Mouse (Mus musculus) MEL (cell line): ENCODE data around the gene Rps6kc1. TPM values are rescaled to one million over a fixed set of nuclear protein-coding genes. Genes with fewer than 3 reads are reported as not detected.

Source experiments
- DNase-seq: peaks from one replicate; pipeline ENCODE4 v3.0.0; 2011; ENCODE audit warnings: low read depth, low spot score
- H3K27ac ChIP-seq: 2 replicates; pipeline ENCODE4 v1.5.1; 2012; ENCODE audit warnings: low read depth, mild to moderate bottlenecking, control low read depth, low read length, moderate library complexity; ENCODE audit not compliant: control insufficient read depth
- H3K27me3 ChIP-seq, 2 experiments: fragments of 150-350 bp in 1 of 2; sonication (generic) in 1 of 2; 2 replicates each; pipeline ENCODE4 v1.6.1; 2012; ENCODE audit warnings: low read length in 2 of 2, mild to moderate bottlenecking in 2 of 2, improper control_type of control experiment in 1 of 2, moderate library complexity in 1 of 2; ENCODE audit not compliant: insufficient read depth in 2 of 2, control insufficient read depth in 1 of 2
- H3K36me3 ChIP-seq, 2 experiments: 2 replicates each; pipeline ENCODE4 v1.6.1; 2012 to 2014; ENCODE audit warnings: low read length in 2 of 2, improper control_type of control experiment in 1 of 2, inconsistent platforms in 1 of 2, mild to moderate bottlenecking in 1 of 2; ENCODE audit not compliant: insufficient read depth in 2 of 2, control insufficient read depth in 1 of 2
- H3K4me1 ChIP-seq, 2 experiments: fragments of 150-350 bp in 1 of 2; sonication (generic) in 1 of 2; 2 replicates each; pipeline ENCODE4 v1.6.1; 2012; ENCODE audit warnings: low read length in 2 of 2, improper control_type of control experiment in 1 of 2, mild to moderate bottlenecking in 1 of 2; ENCODE audit not compliant: insufficient read depth in 2 of 2, control insufficient read depth in 1 of 2
- H3K4me3 ChIP-seq, 2 experiments: fragments of 150-350 bp in 1 of 2; sonication (generic) in 1 of 2; 2 replicates each; pipeline ENCODE4 v1.5.1; 2012; ENCODE audit warnings: low read depth in 2 of 2, low read length in 2 of 2, mild to moderate bottlenecking in 2 of 2, moderate library complexity in 2 of 2, control low read depth in 1 of 2, improper control_type of control experiment in 1 of 2; ENCODE audit not compliant: control insufficient read depth in 1 of 2, insufficient read depth in 1 of 2
- H3K79me2 ChIP-seq: 2 replicates; pipeline ENCODE4 v1.6.1; 2012; ENCODE audit warnings: mild to moderate bottlenecking, low read length, moderate library complexity; ENCODE audit not compliant: control insufficient read depth, poor library complexity, insufficient read depth
- H3K9ac ChIP-seq: 2 replicates; pipeline ENCODE4 v1.6.1; 2012; ENCODE audit warnings: low read depth, mild to moderate bottlenecking, control low read depth, low read length, moderate library complexity; ENCODE audit not compliant: control insufficient read depth, poor library complexity, severe bottlenecking
- H3K9me3 ChIP-seq: fragments of 150-350 bp; sonication (generic); replicated peaks from 2 replicates; pipeline ENCODE4 v1.6.1; 2012; ENCODE audit warnings: mild to moderate bottlenecking, low read length, improper control_type of control experiment, moderate library complexity; ENCODE audit not compliant: insufficient read depth
- CTCF ChIP-seq, 3 experiments: IDR thresholded peaks in 2 of 3; conservative IDR thresholded peaks in 1 of 3; 2 replicates each; pipeline ENCODE4 v1.5.1; 2011 to 2012; ENCODE audit warnings: low read length in 3 of 3, low read depth in 2 of 3, mild to moderate bottlenecking in 2 of 3, improper control_type of control experiment in 1 of 3, inconsistent platforms in 1 of 3, mixed read lengths in 1 of 3, moderate library complexity in 1 of 3; ENCODE audit not compliant: control insufficient read depth in 1 of 3, insufficient read depth in 1 of 3, poor library complexity in 1 of 3, severe bottlenecking in 1 of 3
- GABPA ChIP-seq: IDR thresholded peaks from 2 replicates; pipeline ENCODE4 v1.6.1; 2012; ENCODE audit warnings: low read depth, mild to moderate bottlenecking, inconsistent platforms, low read length, improper control_type of control experiment, moderate library complexity
- MAZ ChIP-seq: IDR thresholded peaks from 2 replicates; pipeline ENCODE4 v1.6.1; 2012; ENCODE audit warnings: low read depth, mild to moderate bottlenecking, inconsistent platforms, low read length, improper control_type of control experiment
- MEF2A ChIP-seq: IDR thresholded peaks from 2 replicates; pipeline ENCODE4 v1.6.1; 2014; ENCODE audit warnings: low read depth, mild to moderate bottlenecking, inconsistent platforms, low read length, improper control_type of control experiment; ENCODE audit not compliant: poor library complexity, insufficient replicate concordance, severe bottlenecking; ENCODE audit errors: extremely low read depth
- NELFE ChIP-seq: IDR thresholded peaks from 2 replicates; pipeline ENCODE4 v1.6.1; 2011; ENCODE audit warnings: low read depth, low read length, improper control_type of control experiment
- RAD21 ChIP-seq: IDR thresholded peaks from 2 replicates; pipeline ENCODE4 v1.6.1; 2011; ENCODE audit warnings: mild to moderate bottlenecking, low read depth, low read length, improper control_type of control experiment
- RCOR1 ChIP-seq: IDR thresholded peaks from 2 replicates; pipeline ENCODE4 v1.6.1; 2012; ENCODE audit warnings: low read depth, mild to moderate bottlenecking, inconsistent platforms, low read length, improper control_type of control experiment
- SIN3A ChIP-seq: IDR thresholded peaks from 2 replicates; pipeline ENCODE4 v1.6.1; 2012; ENCODE audit warnings: low read length, improper control_type of control experiment, inconsistent platforms
- TBP ChIP-seq: IDR thresholded peaks from 2 replicates; pipeline ENCODE4 v1.8.0; 2011; ENCODE audit warnings: low read depth, low read length, improper control_type of control experiment
- ZNF384 ChIP-seq: IDR thresholded peaks from 2 replicates; pipeline ENCODE4 v1.6.1; 2012; ENCODE audit warnings: low read depth, mild to moderate bottlenecking, inconsistent platforms, low read length, improper control_type of control experiment
- polyA plus RNA-seq, 2 experiments: library from polyadenylated mRNA; stranded (reverse) in 1 of 2; unstranded in 1 of 2; fragments of >175 nt in 1 of 2; fragments of >200 nt in 1 of 2; gene quantifications; 2 replicates each; pipeline versions ENCODE4 v1.2.1 to v1.2.4; 2012; ENCODE audit warnings: low replicate concordance in 2 of 2, low read depth in 1 of 2; ENCODE audit not compliant: insufficient read length in 2 of 2, insufficient read depth in 1 of 2, missing spikeins in 1 of 2
- total RNA-seq: library from RNA; depleted of rRNA; stranded (reverse); fragments of 300-350 nt; gene quantifications from 2 replicates; pipeline ENCODE4 v1.2.3, GENCODE M21; 2012

Rps6kc1 gene
- total and polyA plus RNA-seq, 3 experiments = 26.2 to 26.5 TPM; not detected in 1

- Histone ChIP-seq H3K9ac (no peak overlapping the region), H3K36me3 (no peaks in the 10 kb centered on the region; a peak in 1 of 4 replicates), H3K4me3 (no peak overlapping the region), H3K27ac (no peak overlapping the region), H3K9me3 (no peaks in the 10 kb centered on the region), H3K27me3 (no peaks in the 10 kb centered on the region), H3K4me1 (no peaks in the 10 kb centered on the region), H3K79me2 (no peaks in the 10 kb centered on the region)
- no peak for TF ChIP-seq ZNF384
- no peak for TF ChIP-seq RAD21
- no peak for TF ChIP-seq MEF2A
- no peak for DNase-seq
Measured at GRCm38 (mm10) chr1:190816141-190816540, 95.4 kb downstream of the Rps6kc1 start.

GRCm38 (mm10) chr1:190810408-190810807 is 101.2 kb downstream of the Rps6kc1 start:
- no peak overlapping the region for H3K4me3 ChIP-seq
- peak; percentile 19 for DNase-seq
- TF ChIP-seq CTCF (IDR thresholded peaks at IDR 0.05 in 2 of 3, conservative IDR thresholded peaks at IDR 0.05 in 1 of 3; ENCODE audit: control insufficient read depth in 1 of 3, insufficient read depth in 1 of 3, low read depth in 2 of 3, low read length in 3 of 3, poor library complexity in 1 of 3, severe bottlenecking in 1 of 3) (peak in 2 of 3 experiments; percentile 11 to 25; a peak in 3 of 6 replicates), RCOR1 (no peak), MEF2A (no peak), NELFE (no peak)
- H3K4me1 ChIP-seq = no peaks in the 10 kb centered on the region
- no peaks in the 10 kb centered on the region for H3K79me2 ChIP-seq
- no peaks in the 10 kb centered on the region; a peak in 1 of 4 replicates for H3K36me3 ChIP-seq
- H3K9me3 ChIP-seq = no peaks in the 10 kb centered on the region
- H3K9ac ChIP-seq = no peak overlapping the region
- no peak overlapping the region for H3K27ac ChIP-seq
- no peaks in the 10 kb centered on the region for H3K27me3 ChIP-seq

GRCm38 (mm10) chr1:190808766-190809221 is 102.8 kb downstream of the Rps6kc1 start:
- Histone ChIP-seq H3K9me3 (no peaks in the 10 kb centered on the region), H3K4me1 (no peaks in the 10 kb centered on the region), H3K36me3 (no peaks in the 10 kb centered on the region; a peak in 1 of 4 replicates)
- TF ChIP-seq RCOR1 (no peak), GABPA (no peak), SIN3A (no peak), MAZ (no peak), TBP (no peak)
- TF ChIP-seq, all 39 proteins: peak for 0
- Histone ChIP-seq H3K9ac (no peak overlapping the region), H3K79me2 (no peaks in the 10 kb centered on the region), H3K27ac (no peak overlapping the region), H3K27me3 (no peaks in the 10 kb centered on the region), H3K4me3 (no peak overlapping the region)
- DNase-seq = no peak
